Mouse (Mus musculus) frontal cortex, adult 2 months (tissue): ENCODE results near the gene Mctp2. TPM values are rescaled to one million over a fixed set of nuclear protein-coding genes. Genes with fewer than 3 reads are reported as not detected.

Source experiments
- DNase-seq, 2 experiments: peaks; one replicate each; pipeline ENCODE4 v3.0.0; 2022; ENCODE audit warnings: low spot score in 1 of 2; ENCODE audit errors: extremely low spot score in 1 of 2
- polyA plus RNA-seq: library from polyadenylated mRNA; depleted of rRNA; stranded (reverse); fragments of >200 nt; gene quantifications from 2 replicates; pipeline ENCODE4 v1.2.3, GENCODE M21; 2012; rRNA removed

The Mctp2 gene
- polyA plus RNA-seq = 0.78 and 1.1 TPM in 2 replicates

DNA sequence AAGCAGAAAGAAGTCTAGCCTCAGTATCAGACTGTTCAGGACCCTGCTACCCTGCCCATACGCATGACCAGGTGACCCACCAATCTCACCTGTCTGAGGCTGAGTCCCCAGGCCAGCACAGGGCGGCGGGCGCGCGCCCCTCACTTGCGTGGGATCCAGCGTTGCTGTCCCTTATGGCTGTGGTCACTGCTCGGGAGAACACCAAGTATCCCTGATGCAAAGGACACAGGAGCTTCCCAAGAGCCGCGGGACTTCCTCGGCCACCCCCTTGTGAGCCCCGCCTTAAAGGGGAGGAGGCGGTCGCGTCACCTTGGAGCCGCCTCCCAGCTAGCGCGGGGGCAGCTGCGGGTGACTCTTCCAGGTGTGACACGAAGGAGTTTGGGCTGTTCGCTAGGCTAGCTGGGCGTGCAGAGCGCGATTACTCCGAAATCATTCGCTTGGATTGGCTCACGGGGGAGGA, at the start of gene Mctp2:
Gene Mctp2, minus strand, starts transcription at position 227 of the 460 bp plus-strand sequence.
- DNase-seq = peak in 1 of 2 experiments; percentile 59

DNA sequence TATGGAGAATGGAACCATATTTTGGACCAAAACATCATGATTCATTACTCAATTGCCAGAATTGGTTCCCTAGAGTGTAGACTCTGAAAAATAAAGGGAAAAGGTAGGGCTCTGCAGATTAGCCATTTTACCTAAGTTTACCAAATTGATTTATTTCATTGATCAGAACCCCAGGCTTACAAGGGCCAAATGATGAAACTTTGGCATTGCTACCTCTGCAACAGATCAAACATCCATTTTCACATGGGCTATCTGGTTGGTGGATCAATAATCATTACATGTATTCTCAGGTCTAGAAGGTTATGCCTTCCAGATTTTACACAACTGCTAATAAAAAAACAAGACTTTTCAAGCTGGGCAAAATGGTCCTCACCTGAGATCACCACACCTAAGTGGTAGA, 39.5 kb upstream of the Mctp2 start:
- DNase-seq = no peak

- no peak for DNase-seq
Observed at GRCm38 (mm10) chr7:72343751-72344150, 37.3 kb upstream of the Mctp2 start.

- DNase-seq = no peak
Observed at GRCm38 (mm10) chr7:72342822-72343221, 36.4 kb upstream of the Mctp2 start.

- DNase-seq = no peak
Observed at GRCm38 (mm10) chr7:72325961-72326360, 19.6 kb upstream of the Mctp2 start.

DNA sequence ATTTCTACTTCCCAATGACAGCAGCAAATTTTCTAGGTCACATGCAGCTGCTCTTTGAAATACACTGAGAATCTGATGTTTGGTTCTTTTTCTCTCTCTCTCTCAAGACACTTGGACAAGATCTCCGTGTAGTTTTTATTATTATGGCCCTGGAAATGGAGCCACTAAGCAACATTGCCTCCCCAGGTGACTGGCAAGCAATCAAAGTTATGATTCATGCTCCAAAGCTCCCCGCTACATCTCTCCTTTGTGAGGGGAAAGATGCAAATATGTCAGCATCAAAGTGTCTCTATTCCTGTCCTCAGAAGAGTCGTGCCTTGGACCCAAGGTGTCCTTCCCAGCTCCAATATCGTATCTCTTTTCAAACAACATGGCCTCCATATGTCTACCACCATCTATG, 14.5 kb upstream of the Mctp2 start:
- DNase-seq = no peak

- DNase-seq = no peak
Observed at GRCm38 (mm10) chr7:72320441-72320840, 14.0 kb upstream of the Mctp2 start.

DNA sequence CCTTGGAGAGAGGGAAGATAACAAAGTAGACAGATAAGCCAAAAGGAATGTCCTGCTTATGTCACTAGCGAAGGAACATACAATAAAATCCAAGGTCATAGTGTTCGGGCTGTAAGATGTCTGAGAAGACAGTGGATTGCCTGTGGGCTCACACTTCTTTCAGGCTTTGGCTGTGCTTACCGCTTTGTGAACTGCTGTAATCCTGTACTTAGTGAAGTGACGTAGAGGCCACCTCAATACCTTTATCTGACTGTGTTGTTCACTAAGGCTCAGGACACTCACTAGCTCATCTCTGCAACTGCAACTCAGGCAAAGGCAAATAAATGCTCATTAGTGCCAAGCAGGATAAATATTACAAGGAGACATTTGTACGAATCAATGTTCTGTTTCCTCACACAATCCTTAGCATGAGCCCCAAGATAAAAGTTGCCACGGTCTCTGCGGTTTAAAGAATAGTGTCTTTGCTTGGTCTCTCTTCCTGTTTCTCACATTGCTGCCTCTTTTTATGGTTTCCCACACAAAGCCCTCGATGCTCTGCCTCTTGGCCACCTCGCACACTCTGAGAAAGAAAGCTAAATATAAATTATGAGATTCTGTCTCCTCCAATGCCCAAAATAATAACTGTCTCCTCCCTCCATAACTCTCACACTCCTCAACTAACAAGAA, 8.1 kb upstream of the Mctp2 start:
- DNase-seq = no peak

- no peak for DNase-seq
Observed at GRCm38 (mm10) chr7:72313908-72314307, 7.5 kb upstream of the Mctp2 start.

DNA sequence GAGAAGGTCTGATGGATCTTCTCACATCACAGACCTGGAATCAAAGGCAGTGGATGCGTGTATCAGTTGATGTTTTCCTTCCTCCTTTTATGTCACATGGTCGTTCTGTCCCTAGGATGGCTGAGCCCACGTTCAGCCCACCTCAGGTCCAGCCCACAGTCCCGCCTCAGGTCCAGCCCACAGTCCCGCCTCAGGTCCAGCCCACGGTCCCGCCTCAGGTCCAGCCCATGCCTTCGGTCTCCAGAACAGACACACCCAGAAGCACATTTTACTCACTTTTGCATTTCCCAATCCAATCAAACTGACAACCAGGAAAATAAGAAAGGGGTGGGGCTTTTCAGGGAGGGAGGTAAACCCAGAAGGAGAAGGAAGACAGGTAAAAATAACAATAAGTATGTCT, 5.2 kb upstream of the Mctp2 start:
- DNase-seq = no peak

DNA sequence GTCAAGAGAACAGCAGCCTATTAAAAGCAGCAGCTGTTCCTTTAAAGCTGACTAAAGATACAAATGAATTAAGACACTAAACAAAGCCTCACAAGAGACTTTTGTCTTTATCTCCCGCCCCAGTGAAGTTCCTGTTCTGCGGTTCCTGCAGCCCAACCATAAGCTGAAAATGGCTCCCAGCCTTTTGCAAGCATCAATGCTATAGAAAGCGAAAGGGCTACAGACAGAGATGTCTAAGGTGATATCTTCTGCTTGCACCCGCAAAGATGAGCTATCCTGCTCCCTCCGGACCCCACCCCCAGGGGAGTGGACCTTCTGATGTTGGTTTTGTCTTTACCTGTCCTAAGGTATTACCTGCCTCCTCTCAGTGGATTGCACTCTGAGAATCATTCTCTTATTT, 1.7 kb upstream of the Mctp2 start:
- DNase-seq = no peak

DNA sequence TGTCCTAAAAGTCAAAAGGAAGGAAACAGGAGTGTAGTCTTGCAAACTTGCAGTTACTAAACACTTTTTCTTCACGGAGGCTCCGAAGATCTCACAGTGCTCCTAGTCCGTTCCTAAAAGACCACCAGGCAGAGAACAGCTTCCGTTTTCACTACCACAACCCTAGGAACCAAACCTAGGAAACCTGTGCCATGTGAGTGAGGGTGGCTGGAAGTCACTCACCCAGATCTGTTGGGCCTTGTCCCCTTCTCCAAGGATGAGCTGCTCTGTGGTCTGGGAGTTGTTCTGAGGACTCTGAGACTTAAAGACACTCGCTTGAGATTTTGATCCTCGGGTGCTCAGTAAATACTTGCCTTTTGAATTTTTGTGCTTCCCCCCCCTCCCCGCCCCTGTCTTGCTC, 439 bp upstream of the Mctp2 start:
- DNase-seq = no peak

- no peak for DNase-seq
Observed at GRCm38 (mm10) chr7:72305971-72306370, 437 bp downstream of the Mctp2 start.

DNA sequence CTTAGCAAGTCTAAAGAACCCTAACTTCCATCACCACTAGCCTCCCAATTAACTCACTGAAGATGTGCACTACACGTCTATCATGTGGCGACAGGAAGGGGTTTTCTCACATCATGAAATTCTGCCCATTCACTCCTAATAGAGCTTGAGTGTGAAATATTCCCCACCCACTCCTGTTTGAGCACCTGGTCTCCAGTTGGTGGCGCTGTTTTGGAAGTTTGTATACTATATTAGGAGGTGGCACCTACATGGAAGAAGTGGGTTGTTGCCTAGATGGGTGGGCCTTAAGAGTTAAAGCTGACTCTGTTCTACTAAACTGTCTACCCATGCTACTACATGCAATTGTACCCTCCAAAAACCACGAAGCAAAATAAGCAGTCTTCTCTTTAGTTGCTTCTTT, 4.7 kb downstream of the Mctp2 start:
- no peak for DNase-seq

- DNase-seq = no peak
Observed at GRCm38 (mm10) chr7:72299726-72300125, 6.7 kb downstream of the Mctp2 start.

DNA sequence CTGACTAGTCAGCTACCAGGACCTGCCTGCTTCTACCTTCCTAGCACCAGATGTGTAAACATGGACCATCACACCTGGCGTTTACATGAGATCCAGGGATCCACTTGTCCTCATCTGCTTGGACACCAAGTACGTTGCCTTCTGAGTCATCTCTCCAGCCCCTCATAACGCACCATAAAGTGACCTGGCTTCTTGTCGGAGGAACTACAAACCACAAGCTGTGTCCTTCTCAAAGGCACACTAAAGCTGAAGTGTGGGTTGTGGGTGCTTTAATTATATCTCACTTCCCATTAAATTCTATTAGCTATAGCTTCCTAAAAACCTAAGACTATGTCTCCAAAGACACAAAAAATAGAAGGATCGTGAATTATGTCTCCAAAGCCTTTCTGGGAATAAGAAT, 9.4 kb downstream of the Mctp2 start:
- no peak for DNase-seq

- no peak for DNase-seq
Observed at GRCm38 (mm10) chr7:72296171-72296570, 10.2 kb downstream of the Mctp2 start.

DNA sequence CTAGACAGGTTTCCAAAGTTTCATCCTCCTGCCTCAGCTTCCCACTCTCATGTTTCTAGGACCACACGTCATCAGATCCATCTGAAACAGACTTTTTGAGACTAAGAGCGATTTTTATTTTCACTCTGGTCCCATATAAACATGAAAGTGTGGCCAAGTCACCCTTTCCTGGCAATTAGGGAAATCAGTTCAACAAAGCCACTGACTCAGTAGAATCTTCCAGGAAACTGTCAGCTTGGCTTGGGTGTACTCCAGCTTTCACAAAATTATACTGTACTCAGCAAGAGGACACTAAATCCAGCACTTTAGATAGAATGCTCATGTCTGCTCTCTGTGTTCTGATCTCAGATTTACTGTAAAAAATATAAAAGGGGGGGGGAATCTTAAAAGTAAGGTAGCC, 11.5 kb downstream of the Mctp2 start:
- DNase-seq = no peak

DNA sequence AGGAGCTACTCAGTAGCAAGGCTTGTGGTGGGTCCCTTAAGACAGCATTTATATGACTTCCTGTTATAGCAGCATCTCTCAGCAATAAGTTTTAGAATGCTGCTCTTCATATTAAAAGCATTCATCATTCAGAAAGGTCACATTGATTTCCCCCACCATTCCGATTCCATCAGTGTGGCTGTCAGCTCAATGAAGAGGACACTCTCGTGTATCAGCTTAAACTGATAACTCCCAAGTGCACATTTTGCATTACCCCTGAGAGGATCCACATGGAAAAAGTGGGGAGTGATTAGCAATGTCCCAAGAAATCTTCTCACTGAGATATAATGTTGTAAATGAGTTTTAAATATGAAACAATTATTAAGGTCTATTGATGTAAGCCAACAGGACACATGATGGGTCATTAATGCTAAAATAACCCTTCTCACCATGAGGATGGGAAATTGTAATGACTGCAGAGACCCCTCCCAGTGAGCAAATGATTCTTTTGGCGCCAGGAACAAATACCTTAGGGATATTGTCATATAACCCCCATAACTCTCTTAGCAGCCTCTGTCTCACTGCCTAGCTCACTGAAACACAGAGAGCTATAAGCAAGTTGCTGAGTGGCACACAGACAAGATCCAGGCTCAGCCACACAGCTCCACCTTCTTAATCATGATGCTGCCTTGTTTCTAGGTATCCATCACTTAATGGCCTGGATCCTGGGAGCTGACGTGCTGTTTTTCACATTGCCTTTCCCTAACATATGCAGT, 12.4 kb downstream of the Mctp2 start:
- no peak for DNase-seq

GRCm38 (mm10) chr7:72292232-72292913, 14.0 kb downstream of the Mctp2 start:
- no peak for DNase-seq

DNA sequence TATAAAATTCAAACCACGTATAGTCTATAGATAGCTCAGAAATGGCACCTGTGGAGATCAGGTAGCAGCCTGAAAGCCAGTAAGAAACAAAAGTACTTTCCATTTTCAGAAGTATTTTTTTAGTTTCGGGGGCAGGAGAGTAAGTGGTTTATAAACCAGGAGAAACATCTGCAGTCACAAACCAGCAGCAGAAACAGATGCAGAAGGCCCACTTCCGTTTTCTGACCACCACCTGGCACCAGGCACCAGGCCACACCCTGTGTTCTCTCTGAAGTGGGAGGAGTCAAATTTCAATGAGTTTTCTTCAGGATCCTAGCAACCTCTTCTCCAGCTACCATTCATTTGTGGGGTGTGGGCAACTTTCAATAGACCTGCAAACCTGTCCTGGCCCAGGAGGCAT, 25.7 kb downstream of the Mctp2 start:
- no peak for DNase-seq

DNA sequence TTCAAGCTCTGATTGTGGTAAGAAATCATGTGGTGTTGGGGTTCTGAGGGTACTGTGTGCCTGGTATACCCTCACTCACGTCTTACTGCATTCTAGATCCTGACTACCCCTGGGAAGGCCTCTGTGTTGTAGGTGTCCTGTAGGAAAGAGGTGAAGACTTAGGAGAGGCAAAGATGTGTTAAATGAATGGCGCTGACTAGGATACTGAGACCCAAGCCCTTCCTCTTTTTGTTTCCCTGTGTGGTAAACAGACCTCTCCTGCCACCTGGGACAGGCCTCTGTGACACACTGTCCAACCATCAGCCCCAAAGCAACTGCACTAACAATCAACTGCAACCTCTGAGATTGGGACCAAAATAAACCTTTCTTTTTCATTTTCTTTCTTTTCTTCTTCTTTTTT, 28.0 kb downstream of the Mctp2 start:
- DNase-seq = no peak
